Mouse (Mus musculus): Measurements from ENCODE around the gene Rb1. TPM values are rescaled to one million over a fixed set of nuclear protein-coding genes. Genes with fewer than 3 reads are reported as not detected.

Rb1 gene
- polyA plus RNA-seq, 1 experiment: 3.2 TPM

GRCm38 (mm10) chr14:73301856-73302255 lies 23.8 kb downstream of the Rb1 start:
- H3K4me1 ChIP-seq (ENCODE audit: control insufficient read depth): peaks cover 8% of the 10 kb centered on the region
- H3K36me3 ChIP-seq (ENCODE audit: control insufficient read depth): peaks cover 60% of the 10 kb centered on the region
- TF ChIP-seq GATA1 (IDR thresholded peaks at IDR 0.05; ENCODE audit: low read length) (no peak), TAL1 (IDR thresholded peaks at IDR 0.05; ENCODE audit: low read length) (no peak)
- no peaks in the 10 kb centered on the region for H3K27me3 ChIP-seq (ENCODE audit: control insufficient read depth)
- H3K4me3 ChIP-seq (replicated peaks): no peak overlapping the region
- H3K9me3 ChIP-seq (ENCODE audit: control insufficient read depth, low read length): no peaks in the 10 kb centered on the region

- Histone ChIP-seq H3K27me3 (ENCODE audit: control insufficient read depth) (no peaks in the 10 kb centered on the region), H3K4me1 (ENCODE audit: control insufficient read depth) (peaks cover 5% of the 10 kb centered on the region), H3K36me3 (ENCODE audit: control insufficient read depth) (peaks cover 87% of the 10 kb centered on the region), H3K9me3 (ENCODE audit: control insufficient read depth, low read length) (no peaks in the 10 kb centered on the region), H3K4me3 (replicated peaks) (no peak overlapping the region)
- no peak for TF ChIP-seq GATA1 (IDR thresholded peaks at IDR 0.05; ENCODE audit: low read length)
- TF ChIP-seq TAL1 (IDR thresholded peaks at IDR 0.05; ENCODE audit: low read length): no peak
Measured at GRCm38 (mm10) chr14:73295512-73295911, 30.1 kb downstream of the Rb1 start.

- peaks cover 5% of the 10 kb centered on the region for H3K4me1 ChIP-seq (ENCODE audit: control insufficient read depth)
- H3K36me3 ChIP-seq (ENCODE audit: control insufficient read depth): peaks cover 94% of the 10 kb centered on the region
- no peaks in the 10 kb centered on the region for H3K27me3 ChIP-seq (ENCODE audit: control insufficient read depth)
- H3K4me3 ChIP-seq (replicated peaks): no peak overlapping the region
- TF ChIP-seq GATA1 (IDR thresholded peaks at IDR 0.05; ENCODE audit: low read length) (no peak), TAL1 (IDR thresholded peaks at IDR 0.05; ENCODE audit: low read length) (no peak)
- no peaks in the 10 kb centered on the region for H3K9me3 ChIP-seq (ENCODE audit: control insufficient read depth, low read length)
Measured at GRCm38 (mm10) chr14:73293616-73294015, 32.0 kb downstream of the Rb1 start.

- Histone ChIP-seq H3K27me3 (ENCODE audit: control insufficient read depth) (no peaks in the 10 kb centered on the region), H3K4me1 (ENCODE audit: control insufficient read depth) (peaks cover 5% of the 10 kb centered on the region), H3K4me3 (replicated peaks) (no peak overlapping the region), H3K9me3 (ENCODE audit: control insufficient read depth, low read length) (no peaks in the 10 kb centered on the region), H3K36me3 (ENCODE audit: control insufficient read depth) (peaks cover 96% of the 10 kb centered on the region)
- no peak for TF ChIP-seq TAL1 (IDR thresholded peaks at IDR 0.05; ENCODE audit: low read length)
- no peak for TF ChIP-seq GATA1 (IDR thresholded peaks at IDR 0.05; ENCODE audit: low read length)
Measured at GRCm38 (mm10) chr14:73292434-73292833, 33.2 kb downstream of the Rb1 start.

- TF ChIP-seq GATA1 (IDR thresholded peaks at IDR 0.05; ENCODE audit: low read length) (no peak), TAL1 (IDR thresholded peaks at IDR 0.05; ENCODE audit: low read length) (no peak)
Measured at GRCm38 (mm10) chr14:73289915-73290314, 35.7 kb downstream of the Rb1 start.

GRCm38 (mm10) chr14:73280996-73281395 lies 44.6 kb downstream of the Rb1 start:
- Histone ChIP-seq H3K4me3 (replicated peaks) (no peak overlapping the region), H3K4me1 (ENCODE audit: control insufficient read depth) (no peaks in the 10 kb centered on the region), H3K36me3 (ENCODE audit: control insufficient read depth) (peaks cover 92% of the 10 kb centered on the region), H3K27me3 (ENCODE audit: control insufficient read depth) (no peaks in the 10 kb centered on the region), H3K9me3 (ENCODE audit: control insufficient read depth, low read length) (no peaks in the 10 kb centered on the region)
- TF ChIP-seq GATA1 (IDR thresholded peaks at IDR 0.05; ENCODE audit: low read length) (no peak), TAL1 (IDR thresholded peaks at IDR 0.05; ENCODE audit: low read length) (no peak)

More at GRCm38 (mm10) chr14:73289915-73290314, 35.7 kb downstream of the Rb1 start:
- peaks cover 95% of the 10 kb centered on the region for H3K36me3 ChIP-seq (ENCODE audit: control insufficient read depth)
- H3K4me3 ChIP-seq (replicated peaks): no peak overlapping the region
- H3K4me1 ChIP-seq (ENCODE audit: control insufficient read depth): no peaks in the 10 kb centered on the region
- H3K9me3 ChIP-seq (ENCODE audit: control insufficient read depth, low read length): no peaks in the 10 kb centered on the region
- H3K27me3 ChIP-seq (ENCODE audit: control insufficient read depth): no peaks in the 10 kb centered on the region

- H3K9me3 ChIP-seq (ENCODE audit: control insufficient read depth, low read length): no peaks in the 10 kb centered on the region
- H3K27me3 ChIP-seq (ENCODE audit: control insufficient read depth): no peaks in the 10 kb centered on the region
- H3K4me1 ChIP-seq (ENCODE audit: control insufficient read depth): no peaks in the 10 kb centered on the region
- TF ChIP-seq TAL1 (IDR thresholded peaks at IDR 0.05; ENCODE audit: low read length) (no peak), GATA1 (IDR thresholded peaks at IDR 0.05; ENCODE audit: low read length) (no peak)
- no peak overlapping the region for H3K4me3 ChIP-seq (replicated peaks)
- H3K36me3 ChIP-seq (ENCODE audit: control insufficient read depth): peaks cover 92% of the 10 kb centered on the region
Measured at GRCm38 (mm10) chr14:73279096-73279495, 46.5 kb downstream of the Rb1 start.

GRCm38 (mm10) chr14:73271807-73272206 lies 53.8 kb downstream of the Rb1 start:
- TF ChIP-seq GATA1 (IDR thresholded peaks at IDR 0.05; ENCODE audit: low read length) (no peak), TAL1 (IDR thresholded peaks at IDR 0.05; ENCODE audit: low read length) (no peak)
- Histone ChIP-seq H3K36me3 (ENCODE audit: control insufficient read depth) (peaks cover 88% of the 10 kb centered on the region), H3K4me1 (ENCODE audit: control insufficient read depth) (no peaks in the 10 kb centered on the region), H3K27me3 (ENCODE audit: control insufficient read depth) (no peaks in the 10 kb centered on the region), H3K9me3 (ENCODE audit: control insufficient read depth, low read length) (no peaks in the 10 kb centered on the region), H3K4me3 (replicated peaks) (no peak overlapping the region)

- H3K4me1 ChIP-seq (ENCODE audit: control insufficient read depth): no peaks in the 10 kb centered on the region
- no peak overlapping the region for H3K4me3 ChIP-seq (replicated peaks)
- 0 out of 2 replicates have a peak, but pooled peaks cover 2% of the 10 kb centered on the region for H3K9me3 ChIP-seq (ENCODE audit: control insufficient read depth, low read length)
- no peaks in the 10 kb centered on the region for H3K27me3 ChIP-seq (ENCODE audit: control insufficient read depth)
- H3K36me3 ChIP-seq (ENCODE audit: control insufficient read depth): peaks cover 96% of the 10 kb centered on the region
- TF ChIP-seq TAL1 (IDR thresholded peaks at IDR 0.05; ENCODE audit: low read length) (no peak), GATA1 (IDR thresholded peaks at IDR 0.05; ENCODE audit: low read length) (no peak)
Measured at GRCm38 (mm10) chr14:73266166-73266565, 59.5 kb downstream of the Rb1 start.

GRCm38 (mm10) chr14:73262210-73262609 lies 63.4 kb downstream of the Rb1 start:
- peaks cover 97% of the 10 kb centered on the region for H3K36me3 ChIP-seq (ENCODE audit: control insufficient read depth)
- H3K9me3 ChIP-seq (ENCODE audit: control insufficient read depth, low read length): 0 out of 2 replicates have a peak, but pooled peaks cover 2% of the 10 kb centered on the region
- TF ChIP-seq GATA1 (IDR thresholded peaks at IDR 0.05; ENCODE audit: low read length) (no peak), TAL1 (IDR thresholded peaks at IDR 0.05; ENCODE audit: low read length) (no peak)
- no peaks in the 10 kb centered on the region for H3K27me3 ChIP-seq (ENCODE audit: control insufficient read depth)
- H3K4me1 ChIP-seq (ENCODE audit: control insufficient read depth): no peaks in the 10 kb centered on the region
- no peak overlapping the region for H3K4me3 ChIP-seq (replicated peaks)
